Mouse (Mus musculus) T-helper 17 cell (primary cell): ENCODE results near the gene Gdf5.
"Not testable (repeated sequence)": the region's sequence is repeated elsewhere in the genome, so short reads cannot be mapped to it uniquely, and the experiment has no call there.

Experiments
- in situ Hi-C, 2 experiments: fragments of 300-600 bp; cut with MboI, MseI; formaldehyde crosslinking; loops; 1 replicate in 1 of 2; 2 replicates in 1 of 2; pipeline ENCODE4 v1.15.1; 2025; ENCODE audit warnings: high pct_unique_total_duplicates in 2 of 2

Gene Gdf5

DNA sequence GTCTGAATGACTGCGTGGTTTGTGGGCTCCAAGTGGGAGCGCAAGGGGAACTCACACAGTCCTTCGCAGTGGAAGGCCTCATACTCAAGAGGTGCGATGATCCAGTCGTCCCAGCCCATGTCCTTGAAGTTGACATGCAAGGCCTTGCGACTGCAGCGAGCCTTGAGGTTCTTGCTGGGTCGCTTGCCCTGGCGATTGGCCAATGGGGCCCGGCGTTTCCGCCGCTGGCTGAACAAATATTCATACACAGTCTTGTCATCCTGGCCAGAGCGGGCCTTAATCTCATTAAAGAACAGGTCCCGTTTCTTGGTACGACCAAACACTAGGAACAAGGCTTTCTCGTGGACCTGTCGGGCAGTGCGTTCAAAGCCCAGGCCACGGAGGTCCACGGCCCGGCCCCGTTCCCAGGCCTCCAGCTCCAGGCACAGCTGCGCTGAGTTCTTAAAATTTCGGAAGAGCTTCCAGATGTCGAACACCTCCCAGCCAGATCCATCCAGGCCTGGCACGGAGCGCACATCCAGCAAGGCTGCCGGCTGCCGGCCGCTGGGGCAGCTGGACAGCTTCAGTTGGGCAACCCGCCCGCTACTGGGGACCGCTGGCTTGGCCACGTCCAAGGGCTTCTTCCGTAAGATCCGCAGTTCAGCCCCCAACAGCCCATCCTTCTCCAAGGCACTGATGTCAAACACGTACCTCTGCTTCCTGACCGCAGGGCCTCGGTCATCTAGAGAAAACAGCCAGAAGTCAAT is 3.3 kb downstream of the Gdf5 start:
- in situ Hi-C loops, result loop anchor here (5.0 kb wide), 1 partner anchor 90 kb away; no protein-coding TSS in a partner anchor

DNA sequence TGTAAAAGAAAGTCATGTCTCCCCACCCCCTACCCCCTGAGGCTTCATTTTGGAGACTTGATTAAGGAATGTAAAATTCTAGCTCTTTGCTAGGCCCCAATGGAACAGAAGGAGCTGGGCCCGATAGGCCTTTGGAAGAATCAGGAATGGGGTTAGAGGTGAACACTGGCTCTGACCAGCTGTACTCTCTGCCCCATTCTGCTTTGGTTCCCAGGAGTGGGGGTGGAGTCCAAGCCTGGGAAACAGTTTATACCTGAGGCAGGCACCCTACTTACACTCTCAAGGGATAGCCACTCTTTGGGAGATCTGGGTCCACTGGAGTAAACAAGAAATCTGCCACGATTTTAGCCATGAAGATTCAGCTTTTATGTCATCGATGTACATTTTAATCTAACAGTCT is 4.5 kb downstream of the Gdf5 start, which contains the start of gene Gm15557:
Gene Gm15557, plus strand, starts transcription at position 48 of the 400 bp plus-strand sequence.
- in situ Hi-C loops, result loop anchor here (5.0 kb wide), 1 partner anchor 88 kb away; no protein-coding TSS in a partner anchor

- in situ Hi-C loops, result loop anchor here (5.0 kb wide), 1 partner anchor 88 kb away; no protein-coding TSS in a partner anchor
Observed at GRCm38 (mm10) chr2:155939897-155940529, 5.2 kb downstream of the Gdf5 start.

GRCm38 (mm10) chr2:155929531-155930442 is 15.4 kb downstream of the Gdf5 start, which contains the start of gene Uqcc1:
Gene Uqcc1 (minus strand): TSS chr2:155930310.
- in situ Hi-C loops, result no loop called here

DNA sequence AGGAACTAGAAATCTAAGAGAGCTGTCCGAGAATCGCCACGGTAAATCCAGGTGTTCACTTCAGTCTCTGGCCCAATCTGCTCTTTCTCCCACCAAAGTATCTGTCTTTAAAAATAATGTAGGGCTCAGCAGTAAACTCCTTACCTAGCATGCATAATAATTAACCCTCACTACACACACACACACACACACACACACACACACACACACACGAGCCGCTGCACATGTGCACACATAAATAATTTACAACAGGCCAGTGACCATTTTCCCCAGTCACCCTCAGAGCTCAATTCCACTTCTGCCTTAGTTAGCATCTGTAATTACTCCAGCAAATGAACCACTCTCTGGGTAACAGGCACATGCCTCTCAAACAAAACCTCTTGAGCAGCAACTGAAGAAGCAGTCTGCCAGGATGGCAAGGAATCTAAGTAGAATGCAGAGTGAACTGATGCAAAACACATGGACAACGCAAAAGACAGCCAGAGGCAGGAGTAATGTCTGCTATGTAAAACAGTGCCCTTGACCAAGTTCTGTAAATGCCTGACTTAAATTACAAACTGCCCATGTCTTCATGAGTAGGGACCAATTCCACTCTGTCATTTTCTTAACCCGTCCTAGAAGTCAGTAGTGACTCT is 16.3 kb downstream of the Gdf5 start:
- in situ Hi-C loops, result no loop called here

DNA sequence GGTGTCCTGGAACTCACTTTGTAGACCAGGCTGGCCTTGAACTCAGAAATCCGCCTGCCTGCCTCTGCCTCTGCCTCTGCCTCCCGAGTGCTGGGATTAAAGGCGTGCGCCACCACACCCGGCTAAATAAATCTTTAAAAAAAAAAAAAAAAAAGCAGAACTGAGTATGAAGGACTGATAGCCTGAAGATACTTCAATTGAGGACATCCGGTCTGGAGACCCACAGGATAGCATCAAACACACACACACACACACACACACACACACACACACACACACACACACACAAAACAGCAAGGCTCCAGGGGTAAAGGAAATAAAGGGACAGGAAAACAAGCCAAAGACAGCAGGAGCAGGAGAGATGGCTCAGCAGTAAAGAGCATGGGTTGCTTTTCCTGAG is 20.0 kb downstream of the Gdf5 start:
- in situ Hi-C loops, result not testable (repeated sequence)

GRCm38 (mm10) chr2:155923143-155923542 is 22.0 kb downstream of the Gdf5 start:
- in situ Hi-C loops, result no loop called here

DNA sequence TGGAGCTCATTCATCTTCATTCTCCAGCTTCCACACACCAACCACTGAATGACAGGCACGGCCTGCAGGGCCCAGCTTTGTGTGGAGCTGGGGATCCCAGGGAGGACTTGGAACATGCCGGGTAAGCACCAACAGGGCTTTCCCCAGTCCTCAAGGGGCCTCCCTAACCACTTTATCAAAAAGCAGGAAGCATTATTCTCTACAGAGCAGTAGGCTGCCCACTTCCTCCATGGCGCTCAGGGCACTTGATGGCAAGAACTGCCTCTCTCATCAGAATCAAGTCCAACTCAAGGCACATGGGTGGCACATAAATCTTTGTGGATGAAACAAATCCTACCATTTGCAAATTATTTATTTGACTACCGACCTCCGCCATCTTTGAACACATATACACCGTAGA is 30.5 kb downstream of the Gdf5 start:
- in situ Hi-C loops, result no loop called here

GRCm38 (mm10) chr2:155903632-155904008 is 41.5 kb downstream of the Gdf5 start:
- in situ Hi-C loops, result no loop called here

- in situ Hi-C loops, result no loop called here
Observed at GRCm38 (mm10) chr2:155902989-155903631, 42.1 kb downstream of the Gdf5 start.

DNA sequence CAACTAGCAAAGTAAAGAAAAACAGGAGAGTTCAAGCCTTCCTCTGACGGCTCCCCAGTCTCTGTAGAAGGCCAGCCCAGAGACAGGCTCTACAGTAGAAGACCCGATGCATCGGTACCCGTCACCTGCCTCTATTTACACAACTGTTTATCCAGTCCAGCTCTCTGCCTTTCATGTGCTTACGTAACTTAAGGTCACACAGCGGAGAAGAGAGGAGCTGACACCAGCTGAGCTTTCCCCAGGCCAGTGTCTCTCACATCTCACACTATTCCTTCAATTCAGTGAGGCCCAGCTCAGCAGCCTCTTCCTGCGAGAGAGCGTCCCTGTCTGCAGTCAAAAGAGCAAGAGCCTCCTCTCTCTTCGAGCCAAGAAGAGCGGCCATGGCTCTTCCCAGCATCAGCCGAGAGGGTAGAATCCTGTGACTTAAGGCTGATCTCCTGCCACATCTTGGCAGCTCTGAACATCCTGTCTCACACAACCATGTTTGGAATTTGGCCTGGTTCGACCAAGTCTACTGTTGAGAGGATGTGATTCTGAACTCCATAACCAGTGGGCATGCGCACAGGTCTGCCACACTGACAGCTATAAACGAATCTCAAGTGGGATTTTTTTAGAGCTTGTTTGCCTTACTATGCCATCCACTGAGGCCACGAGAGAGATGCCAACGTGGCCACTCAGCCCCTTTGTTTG is 50.0 kb downstream of the Gdf5 start:
- in situ Hi-C loops, result no loop called here

GRCm38 (mm10) chr2:155894307-155895045 is 50.7 kb downstream of the Gdf5 start:
- in situ Hi-C loops, result no loop called here
